Mouse (Mus musculus) frontal cortex, adult (tissue): ENCODE measurements around the gene Cfap77.

ENCODE experiments used
- ATAC-seq: cut with Nextera tagmentation; 2 replicates; pipeline ENCODE4 v1.9.2; 2017; ENCODE audit warnings: mild to moderate bottlenecking, moderate library complexity, mixed read lengths; ENCODE audit not compliant: low TSS enrichment

Cfap77 gene

GRCm38 (mm10) chr2:29051932-29052331 is 2.9 kb downstream of the Cfap77 start:
- no peak for ATAC-seq

GRCm38 (mm10) chr2:29046151-29046550 is 8.7 kb downstream of the Cfap77 start:
- no peak for ATAC-seq

GRCm38 (mm10) chr2:29042124-29042523 is 12.7 kb downstream of the Cfap77 start:
- ATAC-seq = no peak

- ATAC-seq = no peak
These were observed 13.4 kb downstream of the Cfap77 start for GRCm38 (mm10) chr2:29041477-29041768.

GRCm38 (mm10) chr2:29040594-29041476 is 14.0 kb downstream of the Cfap77 start:
- ATAC-seq = no peak

GRCm38 (mm10) chr2:29039741-29040140 is 15.1 kb downstream of the Cfap77 start:
- no peak for ATAC-seq

GRCm38 (mm10) chr2:29035698-29036097 is 19.2 kb downstream of the Cfap77 start:
- ATAC-seq = no peak

DNA sequence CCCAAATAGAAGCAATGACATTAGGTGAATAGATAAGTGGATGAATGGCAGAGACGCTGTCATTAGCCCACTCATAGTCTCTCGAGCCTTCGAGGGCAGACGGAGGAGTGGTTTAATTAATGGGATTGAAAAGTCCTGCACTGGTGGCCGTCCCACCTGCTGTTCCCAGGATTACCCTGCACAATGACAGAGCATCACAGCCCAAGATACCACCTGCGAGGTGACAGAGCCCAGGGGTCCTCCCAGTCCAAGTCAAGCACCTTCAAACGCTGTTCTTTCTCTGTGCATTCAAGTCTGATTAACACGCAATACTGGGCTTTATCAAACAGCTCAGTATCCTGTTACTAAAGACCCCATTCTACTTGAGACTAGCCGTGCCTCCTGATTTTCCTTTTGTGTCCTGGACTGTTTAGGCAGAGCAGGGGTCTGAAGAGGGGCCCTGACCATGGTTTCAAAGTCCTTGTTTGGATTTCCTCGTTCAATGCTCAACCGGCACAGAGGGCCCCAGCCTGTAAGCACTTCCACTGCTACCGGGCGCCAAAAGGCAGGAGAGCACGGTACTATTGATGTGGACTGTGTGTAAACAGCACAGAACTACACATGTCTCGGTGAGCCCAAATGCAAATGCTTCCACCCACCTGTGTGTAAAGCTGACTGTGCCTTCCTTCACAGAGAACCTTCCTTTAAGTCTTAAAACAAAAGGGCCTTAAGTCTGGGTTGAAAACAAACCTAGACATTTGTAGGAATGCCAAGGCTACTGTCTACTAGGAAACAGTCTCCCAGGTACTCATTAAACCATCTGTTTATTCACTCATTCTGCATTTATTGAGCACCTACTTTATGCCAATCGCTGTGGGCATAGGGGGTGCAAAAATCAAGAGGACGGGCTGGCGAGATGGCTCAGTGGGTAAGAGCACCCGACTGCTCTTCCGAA is 20.1 kb downstream of the Cfap77 start:
- no peak for ATAC-seq

GRCm38 (mm10) chr2:29031951-29032350 is 22.9 kb downstream of the Cfap77 start:
- no peak for ATAC-seq

- no peak for ATAC-seq
These were observed 24.7 kb downstream of the Cfap77 start for GRCm38 (mm10) chr2:29030048-29030734.

DNA sequence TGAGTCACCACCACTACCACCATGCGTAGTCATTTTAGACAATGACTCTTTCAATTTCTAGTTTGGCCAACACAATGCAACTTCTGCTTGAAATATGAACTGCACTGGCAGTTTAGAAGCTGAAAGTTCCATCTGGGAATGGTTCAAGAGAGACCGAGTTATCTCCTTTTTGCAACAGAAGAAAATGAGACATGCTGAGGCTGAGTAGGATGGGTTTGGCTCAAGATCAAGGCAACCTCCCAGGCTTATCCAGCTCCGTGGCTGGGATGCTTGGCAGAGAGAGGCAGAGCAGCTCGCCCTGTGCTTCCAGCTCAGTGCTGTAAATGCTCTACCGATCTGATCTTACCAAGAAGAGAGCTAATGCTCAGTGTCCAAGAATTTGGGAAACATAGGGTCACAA is 29.6 kb downstream of the Cfap77 start:
- peak; percentile 98 for ATAC-seq

DNA sequence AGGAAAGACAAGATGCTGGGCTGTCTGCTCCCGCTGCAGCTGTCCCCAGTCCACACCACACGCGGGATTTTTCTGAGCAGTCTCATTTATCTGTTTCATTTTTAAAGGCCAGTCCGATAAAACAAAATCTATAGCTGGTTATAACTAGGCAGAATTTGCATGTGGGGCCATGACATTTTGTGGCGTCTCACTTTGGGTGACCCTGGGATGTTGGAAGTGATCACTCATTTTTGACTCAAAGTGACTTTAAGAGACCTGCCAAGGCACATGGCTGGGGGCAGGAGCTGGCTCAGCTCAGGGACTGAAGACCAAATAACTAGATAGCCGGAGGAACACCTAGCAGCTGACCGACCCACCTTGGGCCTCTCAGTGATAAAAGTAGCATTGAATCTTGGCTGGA is 31.9 kb downstream of the Cfap77 start:
- ATAC-seq = no peak

DNA sequence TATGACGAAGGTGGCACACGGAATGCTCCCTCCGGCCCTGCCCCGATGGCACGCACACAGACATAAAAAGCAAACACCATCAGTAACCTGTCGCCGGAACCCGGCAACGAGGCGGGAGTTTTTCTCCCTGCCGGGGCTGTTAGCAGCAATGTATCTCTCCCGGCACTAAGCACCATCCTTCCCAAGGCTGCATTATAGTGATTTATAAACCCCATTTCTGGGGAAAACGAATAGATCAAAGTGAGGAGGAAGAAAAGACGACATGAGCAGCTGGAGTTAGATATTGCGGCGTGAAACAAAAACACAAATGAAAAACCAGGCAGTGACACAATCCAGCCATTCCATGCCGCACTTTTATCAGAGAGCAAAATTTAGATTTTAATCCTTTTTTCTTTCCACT is 33.8 kb downstream of the Cfap77 start:
- ATAC-seq = no peak

DNA sequence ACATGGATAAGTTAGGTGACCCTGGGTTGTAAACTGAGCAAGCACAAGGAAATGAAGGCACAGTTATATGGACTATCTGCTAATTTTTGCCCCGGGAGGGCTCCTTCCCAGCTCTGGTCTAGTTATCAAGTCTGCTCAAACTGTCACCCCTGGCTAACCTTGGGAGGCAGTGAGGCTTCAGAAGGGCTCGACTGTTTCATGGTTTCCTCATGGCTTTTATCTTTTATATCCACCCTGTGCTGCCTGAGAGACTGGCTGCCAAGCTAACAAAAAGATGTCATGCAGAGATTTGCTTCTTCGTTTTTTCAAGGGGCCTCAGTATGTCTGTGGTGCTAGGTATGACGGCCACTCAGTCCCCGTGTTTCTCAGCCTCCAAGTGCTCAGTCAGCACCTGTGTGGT is 36.2 kb downstream of the Cfap77 start:
- ATAC-seq = no peak

- no peak for ATAC-seq
These were observed 38.0 kb downstream of the Cfap77 start for GRCm38 (mm10) chr2:29016599-29017587.

DNA sequence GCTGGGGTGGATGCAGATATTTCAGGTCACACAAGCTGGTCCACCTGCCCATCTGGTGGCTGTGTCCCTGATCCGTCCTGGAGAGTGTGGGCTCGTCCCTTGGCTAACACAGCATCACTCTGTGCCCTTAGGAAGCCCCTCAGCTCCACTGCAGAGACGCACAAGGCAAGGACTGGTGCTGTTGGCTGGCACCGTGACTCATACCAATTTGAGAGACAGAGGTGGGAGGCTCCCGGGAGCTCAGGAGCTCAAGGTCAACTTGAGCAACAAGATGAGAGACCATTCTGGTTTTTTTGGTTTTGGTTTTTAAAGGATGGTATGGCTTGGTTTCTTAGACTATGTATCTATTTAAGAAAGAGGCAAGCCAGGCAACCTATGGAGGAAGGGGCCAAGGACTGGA is 42.3 kb downstream of the Cfap77 start:
- no peak for ATAC-seq

DNA sequence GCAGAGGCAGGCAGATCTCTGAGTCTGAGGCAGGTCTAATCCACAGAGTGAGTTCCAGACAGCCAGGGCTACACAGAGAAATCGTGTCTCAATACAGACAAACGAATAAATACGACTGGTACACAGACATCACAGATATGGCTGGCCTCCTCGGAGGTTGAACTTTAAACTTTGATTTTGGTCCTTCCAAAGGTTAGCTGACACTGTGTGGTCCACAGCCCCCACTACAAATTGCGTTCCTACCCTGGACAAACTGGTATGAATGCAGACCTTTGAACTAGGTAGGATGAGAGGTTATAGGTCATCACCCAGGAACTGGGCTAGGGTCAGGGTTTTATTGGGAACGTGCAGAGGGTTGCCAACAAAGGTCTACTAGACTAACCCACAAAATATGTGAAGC is 47.2 kb downstream of the Cfap77 start:
- no peak for ATAC-seq

GRCm38 (mm10) chr2:29006455-29007034 is 48.3 kb downstream of the Cfap77 start:
- ATAC-seq = no peak

- ATAC-seq = no peak
These were observed 50.8 kb downstream of the Cfap77 start for GRCm38 (mm10) chr2:29004037-29004436.

DNA sequence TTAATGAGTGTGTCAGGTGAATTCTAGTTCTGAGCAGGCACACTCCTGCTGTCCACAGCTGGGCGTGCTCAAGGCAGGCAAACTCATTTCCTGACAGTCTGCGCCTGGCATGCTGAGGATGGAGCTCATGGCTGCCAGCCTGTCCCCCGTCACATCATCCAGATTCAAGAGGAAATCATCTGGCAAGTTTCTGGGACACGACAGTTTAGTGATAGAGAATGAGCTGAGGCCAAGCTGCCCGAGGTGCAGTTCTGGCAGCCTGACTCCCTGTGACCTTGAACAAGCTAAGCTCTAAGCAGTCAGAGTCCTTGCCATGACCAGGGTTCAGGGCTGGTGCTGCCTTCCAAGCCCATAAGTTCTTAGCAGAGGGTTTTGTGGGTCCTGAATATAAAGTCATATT is 56.6 kb downstream of the Cfap77 start:
- no peak for ATAC-seq
